Mouse (Mus musculus) liver, embryonic 13.5 days (tissue): ENCODE results near the gene Cdkal1. TPM values are rescaled to one million over a fixed set of nuclear protein-coding genes. Genes with fewer than 3 reads are reported as not detected.
A peak's percentile ranks its signal among the peaks of the same experiment; 100 is the strongest.

Source experiments
- ATAC-seq: fragments of 200-750 bp; cut with Nextera tagmentation; 2 replicates; pipeline ENCODE4 v1.8.0; 2017; ENCODE audit warnings: low read depth, mild to moderate bottlenecking, moderate number of reproducible peaks, moderate library complexity
- DNase-seq: peaks from one replicate; pipeline ENCODE4 v3.0.0; 2022
- H3K27ac ChIP-seq: fragments of 300-500 bp; sonication (generic); 2 replicates; pipeline ENCODE4 v1.5.1; 2015; ENCODE audit warnings: moderate library complexity, mild to moderate bottlenecking, inconsistent platforms
- H3K27me3 ChIP-seq: fragments of 300-500 bp; sonication (generic); 2 replicates; pipeline ENCODE4 v1.6.1; 2015; ENCODE audit warnings: mild to moderate bottlenecking, inconsistent platforms
- H3K36me3 ChIP-seq: fragments of 300-500 bp; sonication (generic); 2 replicates; pipeline ENCODE4 v1.6.1; 2015; ENCODE audit warnings: mild to moderate bottlenecking, inconsistent platforms
- H3K4me1 ChIP-seq: fragments of 300-500 bp; sonication (generic); replicated peaks from 2 replicates; pipeline ENCODE4 v1.6.1; 2015; ENCODE audit warnings: inconsistent platforms
- H3K4me2 ChIP-seq: fragments of 300-500 bp; sonication (generic); 2 replicates; pipeline ENCODE4 v1.6.1; 2015; ENCODE audit warnings: inconsistent platforms, mild to moderate bottlenecking, moderate library complexity
- H3K4me3 ChIP-seq: fragments of 300-500 bp; sonication (generic); replicated peaks from 2 replicates; pipeline ENCODE4 v1.5.1; 2015; ENCODE audit warnings: mild to moderate bottlenecking, inconsistent platforms
- H3K9ac ChIP-seq: fragments of 300-500 bp; sonication (generic); 2 replicates; pipeline ENCODE4 v1.6.1; 2015; ENCODE audit warnings: mild to moderate bottlenecking, inconsistent platforms
- H3K9me3 ChIP-seq: fragments of 300-500 bp; sonication (generic); replicated peaks from 2 replicates; pipeline ENCODE4 v1.6.1; 2016; ENCODE audit warnings: inconsistent platforms
- WGBS: fragments of 180-500 bp; shearing (Covaris S2); methylation state at CpG from one replicate; pipeline ENCODE4 v1.1.7; 2015; ENCODE audit not compliant: insufficient replicate concordance; 5-methylcytosine and 5-hydroxymethylcytosine counted together
- polyA plus RNA-seq: library from polyadenylated mRNA; unstranded; fragments of >200 nt; fragmentation: Nextera tagmentation; extraction: Ambion mirVana; gene quantifications from 2 replicates; pipeline ENCODE4 v1.2.1, GENCODE M21; 2015

Gene Cdkal1
- polyA plus RNA-seq, 1 experiment from 2014 or later = 10.0 TPM

- Histone ChIP-seq H3K27ac (no peak overlapping the region), H3K4me2 (no peak overlapping the region), H3K36me3 (no peaks in the 10 kb centered on the region), H3K4me3 (no peak overlapping the region), H3K9ac (no peak overlapping the region), H3K4me1 (peaks cover 11% of the 10 kb centered on the region), H3K27me3 (no peaks in the 10 kb centered on the region), H3K9me3 (no peaks in the 10 kb centered on the region)
- WGBS = 6% methylated on average over 1 of the region's 1 CpGs
- DNase-seq (no peak), ATAC-seq (no peak)
These were observed 230.5 kb downstream of the Cdkal1 start for GRCm38 (mm10) chr13:29624929-29625328.

- ATAC-seq = peak; percentile 50; the same call in 1 of the 2 replicates
- Histone ChIP-seq H3K9me3 (no peaks in the 10 kb centered on the region), H3K27me3 (no peaks in the 10 kb centered on the region), H3K4me3 (no peak overlapping the region), H3K36me3 (no peaks in the 10 kb centered on the region), H3K4me2 (no peak overlapping the region), H3K9ac (no peak overlapping the region), H3K27ac (no peak overlapping the region), H3K4me1 (peaks cover 11% of the 10 kb centered on the region)
- WGBS = 38% methylated on average over 1 of the region's 1 CpGs
- no peak for DNase-seq
These were observed 231.7 kb downstream of the Cdkal1 start for GRCm38 (mm10) chr13:29623636-29624239.

- no peak for DNase-seq
- Histone ChIP-seq H3K4me1 (peaks cover 9% of the 10 kb centered on the region), H3K27me3 (no peaks in the 10 kb centered on the region), H3K4me3 (no peak overlapping the region), H3K4me2 (no peak overlapping the region), H3K9ac (no peak overlapping the region), H3K36me3 (no peaks in the 10 kb centered on the region), H3K9me3 (no peaks in the 10 kb centered on the region), H3K27ac (no peak overlapping the region)
- no peak for ATAC-seq
- WGBS = 74% methylated on average over 7 of the region's 7 CpGs
These were observed 233.6 kb downstream of the Cdkal1 start for GRCm38 (mm10) chr13:29621881-29622280.

- Histone ChIP-seq H3K9me3 (no peaks in the 10 kb centered on the region), H3K4me1 (peaks cover 14% of the 10 kb centered on the region), H3K27me3 (no peaks in the 10 kb centered on the region), H3K4me2 (no peak overlapping the region), H3K36me3 (no peaks in the 10 kb centered on the region), H3K4me3 (no peak overlapping the region), H3K27ac (no peak overlapping the region), H3K9ac (no peak overlapping the region)
- ATAC-seq = no peak
- 87% methylated on average over 1 of the region's 1 CpGs for WGBS
- no peak for DNase-seq
These were observed 234.1 kb downstream of the Cdkal1 start for GRCm38 (mm10) chr13:29621363-29621762.

- Histone ChIP-seq H3K4me1 (peaks cover 20% of the 10 kb centered on the region), H3K36me3 (no peaks in the 10 kb centered on the region), H3K4me3 (no peak overlapping the region), H3K4me2 (no peak overlapping the region), H3K27me3 (no peaks in the 10 kb centered on the region), H3K27ac (no peak overlapping the region), H3K9ac (no peak overlapping the region), H3K9me3 (no peaks in the 10 kb centered on the region)
- WGBS = 82% methylated on average over 7 of the region's 7 CpGs
- DNase-seq = no peak
- no peak for ATAC-seq
These were observed 234.6 kb downstream of the Cdkal1 start for GRCm38 (mm10) chr13:29620826-29621225.

GRCm38 (mm10) chr13:29616654-29617171, 238.8 kb downstream of the Cdkal1 start:
- WGBS = 55% methylated on average over 3 of the region's 3 CpGs
- H3K4me1 ChIP-seq = peaks cover 28% of the 10 kb centered on the region
- peak; percentile 95 for ATAC-seq
- H3K4me2 ChIP-seq = peak overlapping the region; percentile 33; the same call in 1 of the 2 replicates
- no peaks in the 10 kb centered on the region for H3K27me3 ChIP-seq
- H3K27ac ChIP-seq = no peak overlapping the region
- H3K9ac ChIP-seq = no peak overlapping the region
- no peak overlapping the region for H3K4me3 ChIP-seq
- H3K9me3 ChIP-seq = no peaks in the 10 kb centered on the region
- DNase-seq = peak; percentile 8
- H3K36me3 ChIP-seq = no peaks in the 10 kb centered on the region

GRCm38 (mm10) chr13:29615987-29616386, 239.5 kb downstream of the Cdkal1 start:
- Histone ChIP-seq H3K4me1 (peaks cover 28% of the 10 kb centered on the region), H3K4me2 (0 out of 2 replicates have a peak overlapping the region, but pooled peaks have one; percentile 33), H3K9ac (no peak overlapping the region), H3K27me3 (no peaks in the 10 kb centered on the region), H3K9me3 (no peaks in the 10 kb centered on the region), H3K4me3 (no peak overlapping the region), H3K27ac (no peak overlapping the region), H3K36me3 (no peaks in the 10 kb centered on the region)
- WGBS = 59% methylated on average over 3 of the region's 3 CpGs
- peak; percentile 53; the same call in 1 of the 2 replicates for ATAC-seq
- no peak for DNase-seq

- no peak overlapping the region for H3K4me2 ChIP-seq
- ATAC-seq (no peak), DNase-seq (no peak)
- WGBS = 83% methylated on average over 7 of the region's 7 CpGs
- H3K27ac ChIP-seq = no peak overlapping the region
- no peaks in the 10 kb centered on the region for H3K9me3 ChIP-seq
- no peaks in the 10 kb centered on the region for H3K27me3 ChIP-seq
- no peak overlapping the region for H3K9ac ChIP-seq
- no peak overlapping the region for H3K4me3 ChIP-seq
- H3K36me3 ChIP-seq = no peaks in the 10 kb centered on the region
- H3K4me1 ChIP-seq = peaks cover 28% of the 10 kb centered on the region
These were observed 240.4 kb downstream of the Cdkal1 start for GRCm38 (mm10) chr13:29615081-29615480.

GRCm38 (mm10) chr13:29610051-29610931, 245.2 kb downstream of the Cdkal1 start:
- WGBS = 61% methylated on average over 13 of the region's 13 CpGs
- no peak overlapping the region for H3K4me2 ChIP-seq
- no peak overlapping the region for H3K9ac ChIP-seq
- ATAC-seq (no peak), DNase-seq (no peak)
- H3K27ac ChIP-seq = no peak overlapping the region
- H3K9me3 ChIP-seq = no peaks in the 10 kb centered on the region
- no peaks in the 10 kb centered on the region for H3K27me3 ChIP-seq
- no peak overlapping the region for H3K4me3 ChIP-seq
- peaks cover 9% of the 10 kb centered on the region for H3K4me1 ChIP-seq
- no peaks in the 10 kb centered on the region for H3K36me3 ChIP-seq

- WGBS = 69% methylated on average over 5 of the region's 5 CpGs
These were observed 246.0 kb downstream of the Cdkal1 start for GRCm38 (mm10) chr13:29609441-29609840.

GRCm38 (mm10) chr13:29604241-29604640, 251.2 kb downstream of the Cdkal1 start:
- no peaks in the 10 kb centered on the region for H3K27me3 ChIP-seq
- no peak for DNase-seq
- no peak for ATAC-seq
- 43% methylated on average over 7 of the region's 7 CpGs for WGBS
- no peak overlapping the region for H3K9ac ChIP-seq
- no peak overlapping the region for H3K27ac ChIP-seq
- no peak overlapping the region for H3K4me2 ChIP-seq
- H3K36me3 ChIP-seq = no peaks in the 10 kb centered on the region
- no peaks in the 10 kb centered on the region for H3K9me3 ChIP-seq
- H3K4me3 ChIP-seq = no peak overlapping the region
- H3K4me1 ChIP-seq = no peaks in the 10 kb centered on the region

More at GRCm38 (mm10) chr13:29609441-29609840, 246.0 kb downstream of the Cdkal1 start:
- Histone ChIP-seq H3K4me2 (no peak overlapping the region), H3K9ac (no peak overlapping the region), H3K27ac (no peak overlapping the region), H3K36me3 (no peaks in the 10 kb centered on the region), H3K27me3 (no peaks in the 10 kb centered on the region), H3K9me3 (no peaks in the 10 kb centered on the region), H3K4me3 (no peak overlapping the region), H3K4me1 (peaks cover 9% of the 10 kb centered on the region)
- no peak for DNase-seq
- ATAC-seq = no peak
